ENCODE assay signal across 8 mouse cellular contexts in genomic region chr1:130796967-130797684, GRCm38 (mm10). TPM values are rescaled to one million over a fixed set of nuclear protein-coding genes. Genes with fewer than 3 reads are reported as not detected.
DNase-seq lines count a peak whose midpoint lies in the region; ATAC-seq and TF ChIP-seq lines count a peak whose summit lies in the region.

No protein-coding gene starts in this region.

- 0 out of 2 replicates have a peak, but pooled peaks have one; percentile 20 for ATAC-seq in kidney, embryonic 14.5 days (ENCODE audit: low FRiP score, low TSS enrichment)

- no peak overlapping the region for H3K4me2 ChIP-seq in kidney, embryonic 14.5 days (replicated peaks; ENCODE audit: low read depth, low read length)

- H3K9me3 ChIP-seq in embryonic facial prominence, embryonic 10.5 days, result 0 out of 2 replicates have a peak, but pooled peaks cover under 1% of the 10 kb centered on the region
- H3K9me3 ChIP-seq in kidney, embryonic 14.5 days (ENCODE audit: control insufficient read depth, low read length), result peaks cover 3% of the 10 kb centered on the region; the same call in 1 of the 2 replicates

- H3K36me3 ChIP-seq in embryonic facial prominence, embryonic 10.5 days (replicated peaks), result no peaks in the 10 kb centered on the region
- no peaks in the 10 kb centered on the region for H3K36me3 ChIP-seq in kidney, embryonic 14.5 days (ENCODE audit: control insufficient read depth, insufficient read depth, low read length)

- H3K4me3 ChIP-seq in embryonic facial prominence, embryonic 10.5 days, result no peak overlapping the region
- H3K4me3 ChIP-seq in kidney, embryonic 14.5 days (ENCODE audit: low read length), result no peak overlapping the region
- H3K4me3 ChIP-seq in lung, adult 2 months (replicated peaks; ENCODE audit: extremely low read depth, low read depth, low read length), result no peak overlapping the region

- H3K27me3 ChIP-seq in embryonic facial prominence, embryonic 10.5 days (replicated peaks; ENCODE audit: low read depth, poor library complexity, severe bottlenecking), result no peaks in the 10 kb centered on the region
- H3K27me3 ChIP-seq in kidney, embryonic 14.5 days (ENCODE audit: control insufficient read depth, insufficient read depth, low read length), result no peaks in the 10 kb centered on the region

- H3K27ac ChIP-seq in embryonic facial prominence, embryonic 10.5 days (replicated peaks), result no peak overlapping the region
- H3K27ac ChIP-seq in kidney, embryonic 14.5 days (ENCODE audit: low read depth, low read length), result no peak overlapping the region

- no peaks in the 10 kb centered on the region for H3K4me1 ChIP-seq in embryonic facial prominence, embryonic 10.5 days
- no peaks in the 10 kb centered on the region for H3K4me1 ChIP-seq in kidney, embryonic 14.5 days (ENCODE audit: control insufficient read depth, insufficient read depth, low read length)
- H3K4me1 ChIP-seq in lung, adult 2 months (ENCODE audit: control insufficient read depth, insufficient read depth, low read length), result no peaks in the 10 kb centered on the region

- TF ChIP-seq POLR2A in lung, adult 2 months (IDR thresholded peaks at IDR 0.05; ENCODE audit: borderline replicate concordance, extremely low read depth, low read depth, low read length), result no peak

- no peak overlapping the region for H3K9ac ChIP-seq in kidney, embryonic 14.5 days (ENCODE audit: low read depth, low read length)

- peak; percentile 31 for DNase-seq in gastrocnemius, adult 18-20 months (ENCODE audit: low spot score)
- DNase-seq in gastrocnemius, postnatal 36 days, result no peak
- peak; percentile 56 for DNase-seq in 416B (ENCODE audit: low read depth)
- DNase-seq in adrenal gland, postnatal 14 days, result peak; percentile 56
- peak; percentile 36 for DNase-seq in embryonic facial prominence, embryonic 10.5 days (ENCODE audit: low spot score)
- peak; percentile 51 for DNase-seq in lung, adult 2 months
- DNase-seq in spleen, adult 12 weeks (ENCODE audit: low spot score), result peak; percentile 23

- 84% methylated on average over 8 of the region's 8 CpGs for WGBS in embryonic facial prominence, embryonic 10.5 days
- WGBS in kidney, embryonic 14.5 days, result 83% methylated on average over 8 of the region's 8 CpGs
- WGBS in lung, adult 2 months, result 68% methylated on average over 8 of the region's 8 CpGs

- intact Hi-C loops in gastrocnemius, postnatal 36 days (cut with DNase I), result no loop called here

- 0 out of 2 replicates have a peak, but pooled peaks have one; percentile 14 for TF ChIP-seq CTCF in lung, adult 2 months (IDR thresholded peaks at IDR 0.05; ENCODE audit: insufficient read depth, low read length)

RNA-seq across cellular contexts. Expression of gene Fcamr, which starts 3.6 kb away (rescaled TPM):
- total RNA-seq in gastrocnemius, adult 18-20 months (2021), result not detected
- total RNA-seq in gastrocnemius, postnatal 36 days (2021), result under 1 TPM in 1 of 2 experiments, not detected in 1; 0.27 TPM
- total RNA-seq in adrenal gland, postnatal 14 days (2021), result not detected in 2 replicates
- not detected in 2 replicates for polyA plus RNA-seq in embryonic facial prominence, embryonic 10.5 days (2016; fragmentation: Nextera tagmentation; extraction: Ambion mirVana)
- polyA plus RNA-seq in kidney, embryonic 14.5 days (2014; fragmentation: Nextera tagmentation; extraction: Ambion mirVana), result not detected in 2 replicates
- 0.71 and 1.3 TPM in 2 replicates for polyA plus RNA-seq in lung, adult 2 months (2012; rRNA removed)

RNA-seq across cellular contexts. Expression of gene Pigr, which starts 29.4 kb away (rescaled TPM):
- total RNA-seq in gastrocnemius, adult 18-20 months (2021), result under 1 TPM; 0.14 to 0.52 TPM
- under 1 TPM in 1 of 2 experiments, not detected in 1; 0.13 TPM for total RNA-seq in gastrocnemius, postnatal 36 days (2021)
- 0.19 and 5.1 TPM in 2 replicates for total RNA-seq in adrenal gland, postnatal 14 days (2021)
- polyA plus RNA-seq in embryonic facial prominence, embryonic 10.5 days (2016; fragmentation: Nextera tagmentation; extraction: Ambion mirVana), result not detected in 2 replicates
- polyA plus RNA-seq in kidney, embryonic 14.5 days (2014; fragmentation: Nextera tagmentation; extraction: Ambion mirVana), result not detected in 2 replicates
- 15.2 and 21.6 TPM in 2 replicates for polyA plus RNA-seq in lung, adult 2 months (2012; rRNA removed)

Comparison
In these comparisons a context has a peak if more than half of its experiments do, and no peak if none do; other contexts are left out.
1. DNase-seq: peak in gastrocnemius, adult 18-20 months (single experiment), 416B (single experiment), adrenal gland, postnatal 14 days (single experiment), embryonic facial prominence, embryonic 10.5 days (single experiment), lung, adult 2 months (single experiment) and spleen, adult 12 weeks (single experiment); none in gastrocnemius, postnatal 36 days (0 of 2).